Mouse (Mus musculus): ENCODE data around the gene Sdc4. TPM values are rescaled to one million over a fixed set of nuclear protein-coding genes. Genes with fewer than 3 reads are reported as not detected.

Gene Sdc4
- polyA plus RNA-seq (2012; ENCODE audit: insufficient read depth, insufficient read length, missing spikeins), result 125 and 132 TPM in 2 replicates

- peak within 1 kb of the TSS; percentile 90 for H3K27ac ChIP-seq (ENCODE audit: insufficient read depth, low read depth, low read length)
- H3K4me1 ChIP-seq (ENCODE audit: control insufficient read depth, insufficient read depth, low read length), result peaks cover 35% of the 10 kb centered on the region
- peak within 1 kb of the TSS; percentile 81 for H3K4me3 ChIP-seq (ENCODE audit: insufficient read depth, low read length)
- TF ChIP-seq POLR2A (IDR thresholded peaks at IDR 0.05; ENCODE audit: borderline replicate concordance, low read depth, low read length), result no peak
- no peak for TF ChIP-seq CTCF (IDR thresholded peaks at IDR 0.05; ENCODE audit: low read depth, low read length)
Observed at GRCm38 (mm10) chr2:164443460-164444000, at the start of gene Sdc4. Gene Sdc4, minus strand, starts transcription at chr2:164443887.

- Histone ChIP-seq H3K4me1 (ENCODE audit: control insufficient read depth, insufficient read depth, low read length) (peaks cover 13% of the 10 kb centered on the region), H3K27ac (ENCODE audit: insufficient read depth, low read depth, low read length) (no peak overlapping the region), H3K4me3 (ENCODE audit: insufficient read depth, low read length) (no peak overlapping the region)
- TF ChIP-seq CTCF (IDR thresholded peaks at IDR 0.05; ENCODE audit: low read depth, low read length) (no peak), POLR2A (IDR thresholded peaks at IDR 0.05; ENCODE audit: borderline replicate concordance, low read depth, low read length) (no peak)
Observed at GRCm38 (mm10) chr2:164487812-164488211, 44.1 kb upstream of the Sdc4 start.

- Histone ChIP-seq H3K27ac (ENCODE audit: insufficient read depth, low read depth, low read length) (no peak overlapping the region), H3K4me3 (ENCODE audit: insufficient read depth, low read length) (peak overlapping the region; percentile 63), H3K4me1 (ENCODE audit: control insufficient read depth, insufficient read depth, low read length) (peaks cover 6% of the 10 kb centered on the region)
- TF ChIP-seq CTCF (IDR thresholded peaks at IDR 0.05; ENCODE audit: low read depth, low read length) (no peak), POLR2A (IDR thresholded peaks at IDR 0.05; ENCODE audit: borderline replicate concordance, low read depth, low read length) (no peak)
Observed at GRCm38 (mm10) chr2:164487115-164487527, 43.4 kb upstream of the Sdc4 start.

GRCm38 (mm10) chr2:164486258-164487114 is 42.8 kb upstream of the Sdc4 start:
- TF ChIP-seq POLR2A (IDR thresholded peaks at IDR 0.05; ENCODE audit: borderline replicate concordance, low read depth, low read length), result no peak
- no peak for TF ChIP-seq CTCF (IDR thresholded peaks at IDR 0.05; ENCODE audit: low read depth, low read length)
- peaks cover 6% of the 10 kb centered on the region; the same call in 1 of the 2 replicates for H3K4me1 ChIP-seq (ENCODE audit: control insufficient read depth, insufficient read depth, low read length)
- peak overlapping the region; percentile 63 for H3K4me3 ChIP-seq (ENCODE audit: insufficient read depth, low read length)
- no peak overlapping the region for H3K27ac ChIP-seq (ENCODE audit: insufficient read depth, low read depth, low read length)

- Histone ChIP-seq H3K27ac (ENCODE audit: insufficient read depth, low read depth, low read length) (no peak within 1 kb of the TSS), H3K4me3 (ENCODE audit: insufficient read depth, low read length) (peak within 1 kb of the TSS; percentile 63)
Observed at GRCm38 (mm10) chr2:164485681-164486257, 42.1 kb upstream of the Sdc4 start, which contains the start of gene Dbndd2. Gene Dbndd2, plus strand, starts transcription at chr2:164486106.

GRCm38 (mm10) chr2:164473624-164474023 is 29.9 kb upstream of the Sdc4 start, which contains the start of gene Trp53tg5:
Gene Trp53tg5, minus strand, starts transcription at chr2:164473724.
- no peak within 1 kb of the TSS for H3K27ac ChIP-seq (ENCODE audit: insufficient read depth, low read depth, low read length)
- H3K4me1 ChIP-seq (ENCODE audit: control insufficient read depth, insufficient read depth, low read length), result 0 out of 2 replicates have a peak, but pooled peaks cover 2% of the 10 kb centered on the region
- no peak within 1 kb of the TSS for H3K4me3 ChIP-seq (ENCODE audit: insufficient read depth, low read length)
- no peak for TF ChIP-seq CTCF (IDR thresholded peaks at IDR 0.05; ENCODE audit: low read depth, low read length)
- TF ChIP-seq POLR2A (IDR thresholded peaks at IDR 0.05; ENCODE audit: borderline replicate concordance, low read depth, low read length), result no peak

More at GRCm38 (mm10) chr2:164485681-164486257, 42.1 kb upstream of the Sdc4 start, which contains the start of gene Dbndd2:
- H3K4me1 ChIP-seq (ENCODE audit: control insufficient read depth, insufficient read depth, low read length), result peaks cover 6% of the 10 kb centered on the region; the same call in 1 of the 2 replicates
- TF ChIP-seq CTCF (IDR thresholded peaks at IDR 0.05; ENCODE audit: low read depth, low read length) (no peak), POLR2A (IDR thresholded peaks at IDR 0.05; ENCODE audit: borderline replicate concordance, low read depth, low read length) (no peak)

GRCm38 (mm10) chr2:164470254-164470653 is 26.6 kb upstream of the Sdc4 start:
- TF ChIP-seq POLR2A (IDR thresholded peaks at IDR 0.05; ENCODE audit: borderline replicate concordance, low read depth, low read length), result no peak
- TF ChIP-seq CTCF (IDR thresholded peaks at IDR 0.05; ENCODE audit: low read depth, low read length), result peak; percentile 53
- no peak overlapping the region for H3K4me3 ChIP-seq (ENCODE audit: insufficient read depth, low read length)
- H3K27ac ChIP-seq (ENCODE audit: insufficient read depth, low read depth, low read length), result no peak overlapping the region
- 0 out of 2 replicates have a peak, but pooled peaks cover 2% of the 10 kb centered on the region for H3K4me1 ChIP-seq (ENCODE audit: control insufficient read depth, insufficient read depth, low read length)

- Histone ChIP-seq H3K4me3 (ENCODE audit: insufficient read depth, low read length) (no peak overlapping the region), H3K27ac (ENCODE audit: insufficient read depth, low read depth, low read length) (no peak overlapping the region)
Observed at GRCm38 (mm10) chr2:164466787-164467186, 23.1 kb upstream of the Sdc4 start.

GRCm38 (mm10) chr2:164465161-164465560 is 21.5 kb upstream of the Sdc4 start:
- Histone ChIP-seq H3K4me3 (ENCODE audit: insufficient read depth, low read length) (no peak overlapping the region), H3K4me1 (ENCODE audit: control insufficient read depth, insufficient read depth, low read length) (peaks cover 9% of the 10 kb centered on the region), H3K27ac (ENCODE audit: insufficient read depth, low read depth, low read length) (no peak overlapping the region)
- TF ChIP-seq POLR2A (IDR thresholded peaks at IDR 0.05; ENCODE audit: borderline replicate concordance, low read depth, low read length), result no peak
- TF ChIP-seq CTCF (IDR thresholded peaks at IDR 0.05; ENCODE audit: low read depth, low read length), result no peak

More at GRCm38 (mm10) chr2:164466787-164467186, 23.1 kb upstream of the Sdc4 start:
- TF ChIP-seq CTCF (IDR thresholded peaks at IDR 0.05; ENCODE audit: low read depth, low read length) (no peak), POLR2A (IDR thresholded peaks at IDR 0.05; ENCODE audit: borderline replicate concordance, low read depth, low read length) (no peak)
- peaks cover 9% of the 10 kb centered on the region for H3K4me1 ChIP-seq (ENCODE audit: control insufficient read depth, insufficient read depth, low read length)
